Mouse (Mus musculus): ENCODE results near the gene Gm49403. TPM values are rescaled to one million over a fixed set of nuclear protein-coding genes. Genes with fewer than 3 reads are reported as not detected.
A peak's percentile ranks its signal among the peaks of the same experiment; 100 is the strongest.
"Not testable (repeated sequence)": the region's sequence is repeated elsewhere in the genome, so short reads cannot be mapped to it uniquely, and the experiment has no call there.

Gene Gm49403
- polyA plus RNA-seq, 1 experiment from 2014 or later: not detected

DNA sequence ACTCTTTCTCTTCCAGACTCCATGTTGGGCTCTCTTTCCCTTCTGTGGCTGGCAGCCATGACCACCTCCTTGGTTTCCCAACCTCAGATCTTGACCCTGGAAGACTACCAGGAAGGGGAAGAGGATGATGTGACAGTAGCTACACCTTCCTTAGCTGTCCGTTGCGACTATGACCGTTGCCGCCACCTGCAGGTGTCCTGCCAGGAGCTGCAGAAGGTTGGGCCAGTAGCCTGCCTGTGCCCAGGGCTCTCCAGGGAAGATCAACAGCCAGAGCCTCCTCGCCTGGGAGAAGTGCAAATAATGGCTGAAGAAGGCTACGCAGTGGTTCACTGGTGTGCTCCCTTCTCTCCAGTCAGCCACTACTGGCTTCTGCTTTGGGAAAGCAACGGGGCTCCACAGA lies 32.1 kb upstream of the Gm49403 start:
- 43% methylated on average over 7 of the region's 7 CpGs for WGBS

DNA sequence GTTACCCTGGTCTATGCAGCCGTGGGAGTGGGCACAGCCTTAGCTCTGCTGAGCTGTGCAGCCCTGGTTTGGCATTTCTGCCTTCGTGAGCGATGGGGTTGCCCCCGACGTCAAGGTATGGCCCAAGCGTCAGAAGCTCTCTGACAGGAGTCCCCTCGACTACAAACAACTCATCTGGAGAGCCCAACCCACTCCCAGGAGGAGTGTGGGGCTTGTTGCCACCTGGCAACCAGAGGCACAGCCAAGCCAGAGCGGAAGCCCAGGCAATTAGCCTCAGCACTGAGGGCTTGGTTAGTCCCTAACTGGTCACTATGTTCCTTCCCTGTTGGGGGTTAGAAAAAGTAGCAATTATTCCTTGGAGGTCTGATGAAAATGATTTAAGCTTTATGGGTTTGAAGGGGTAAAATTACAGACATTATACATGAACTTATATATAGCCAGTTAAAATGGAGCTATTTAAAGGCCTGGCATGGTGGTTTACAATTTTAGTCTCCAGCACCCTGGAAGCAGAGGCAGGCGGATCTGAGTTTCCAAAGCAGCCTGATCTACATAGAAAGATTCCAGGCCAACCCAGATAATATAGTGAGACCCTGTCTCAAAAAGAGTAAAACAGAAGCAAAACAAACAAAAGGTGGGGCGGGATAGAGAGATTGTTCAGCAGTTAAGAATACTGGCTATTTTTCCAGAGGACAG lies 31.3 kb upstream of the Gm49403 start:
- Histone ChIP-seq H3K9me3 (no peaks in the 10 kb centered on the region), H3K4me3 (no peak overlapping the region), H3K27me3 (ENCODE audit: insufficient read depth, poor library complexity, severe bottlenecking) (no peaks in the 10 kb centered on the region), H3K36me3 (peaks cover 12% of the 10 kb centered on the region), H3K27ac (no peak overlapping the region), H3K4me1 (peaks cover 17% of the 10 kb centered on the region)
- 56% methylated on average over 10 of the region's 10 CpGs for WGBS
- DNase-seq (ENCODE audit: low spot score): no peak

More for the DNA sequence above, 32.1 kb upstream of the Gm49403 start:
- H3K36me3 ChIP-seq: peaks cover 19% of the 10 kb centered on the region
- no peak for DNase-seq (ENCODE audit: low spot score)
- H3K27me3 ChIP-seq (ENCODE audit: insufficient read depth, poor library complexity, severe bottlenecking): no peaks in the 10 kb centered on the region
- H3K27ac ChIP-seq: no peak overlapping the region
- H3K9me3 ChIP-seq: no peaks in the 10 kb centered on the region
- H3K4me3 ChIP-seq: no peak overlapping the region
- peaks cover 17% of the 10 kb centered on the region for H3K4me1 ChIP-seq

DNA sequence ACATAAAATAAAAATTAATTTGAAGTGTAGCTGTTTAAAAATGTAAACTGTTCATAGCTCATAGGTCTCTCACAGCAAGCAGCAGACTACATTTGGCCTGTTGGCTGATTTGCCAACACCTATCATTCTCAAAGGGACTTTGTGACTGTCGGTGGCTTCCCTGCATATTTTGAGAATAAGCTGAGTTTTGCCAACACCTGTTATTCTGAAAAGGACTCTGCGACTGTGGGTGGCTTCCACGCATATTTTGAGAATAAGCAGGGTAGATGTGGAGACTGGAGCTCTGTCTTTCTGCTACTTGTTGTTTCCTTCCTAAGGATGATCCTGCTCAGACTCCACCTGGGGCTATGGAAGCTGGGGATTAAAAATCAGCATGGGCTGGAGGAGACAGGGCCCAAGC lies 30.6 kb upstream of the Gm49403 start:
- WGBS: 82% methylated on average over 3 of the region's 3 CpGs
- Histone ChIP-seq H3K27me3 (ENCODE audit: insufficient read depth, poor library complexity, severe bottlenecking) (no peaks in the 10 kb centered on the region), H3K4me1 (peaks cover 17% of the 10 kb centered on the region), H3K27ac (no peak overlapping the region), H3K36me3 (0 out of 2 replicates have a peak, but pooled peaks cover 5% of the 10 kb centered on the region), H3K9me3 (no peaks in the 10 kb centered on the region), H3K4me3 (no peak overlapping the region)
- DNase-seq (ENCODE audit: low spot score): no peak

DNA sequence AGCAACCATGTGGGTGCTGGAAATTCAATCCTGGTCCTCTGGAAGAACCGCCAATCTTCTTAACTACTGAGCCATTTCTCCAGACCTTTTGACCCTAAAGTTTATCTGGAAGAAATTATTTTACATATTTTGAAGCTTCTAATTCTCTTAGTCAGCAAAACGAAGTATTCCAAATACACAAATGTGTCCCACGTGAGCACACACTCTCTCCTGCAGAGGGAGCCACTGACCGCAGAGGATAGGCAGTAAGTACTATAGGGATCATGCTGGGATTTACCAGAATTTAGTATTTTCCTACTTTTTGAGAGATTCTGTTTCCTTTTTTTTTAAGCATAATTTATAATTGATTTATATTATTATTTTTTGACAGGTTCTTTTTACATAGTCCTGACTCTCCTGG lies 26.0 kb upstream of the Gm49403 start:
- 40% methylated on average over 4 of the region's 4 CpGs for whole genome bisulfite sequencing
- Histone ChIP-seq H3K4me1 (no peaks in the 10 kb centered on the region), H3K9me3 (no peaks in the 10 kb centered on the region), H3K36me3 (no peaks in the 10 kb centered on the region), H3K27me3 (ENCODE audit: insufficient read depth, poor library complexity, severe bottlenecking) (no peaks in the 10 kb centered on the region), H3K4me3 (no peak overlapping the region), H3K27ac (no peak overlapping the region)
- no peak for DNase-seq (ENCODE audit: low spot score)

DNA sequence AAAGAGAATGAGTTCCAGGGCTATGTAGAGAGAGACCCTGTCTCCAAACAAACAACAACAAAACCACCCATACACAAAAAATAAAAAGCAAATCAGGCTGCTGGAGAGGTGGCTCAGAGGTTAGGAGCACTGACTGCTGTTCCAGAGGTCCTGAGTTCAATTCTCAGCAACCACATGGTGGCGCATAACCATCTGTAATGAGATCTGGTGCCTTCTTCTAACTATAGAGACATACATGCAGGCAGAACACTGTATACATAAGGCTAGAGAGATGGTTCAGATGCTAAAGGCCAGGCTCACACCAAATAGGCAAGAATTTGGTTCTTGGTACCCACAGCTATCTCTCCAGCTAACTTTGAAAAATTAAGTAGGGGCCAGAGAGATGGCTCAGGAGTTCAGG lies 24.7 kb upstream of the Gm49403 start:
- Histone ChIP-seq H3K9me3 (no peaks in the 10 kb centered on the region), H3K4me1 (no peaks in the 10 kb centered on the region), H3K27ac (no peak overlapping the region), H3K27me3 (ENCODE audit: insufficient read depth, poor library complexity, severe bottlenecking) (no peaks in the 10 kb centered on the region), H3K4me3 (no peak overlapping the region), H3K36me3 (no peaks in the 10 kb centered on the region)
- WGBS: 13% methylated on average over 1 of the region's 1 CpGs
- DNase-seq (ENCODE audit: low spot score): no peak

DNA sequence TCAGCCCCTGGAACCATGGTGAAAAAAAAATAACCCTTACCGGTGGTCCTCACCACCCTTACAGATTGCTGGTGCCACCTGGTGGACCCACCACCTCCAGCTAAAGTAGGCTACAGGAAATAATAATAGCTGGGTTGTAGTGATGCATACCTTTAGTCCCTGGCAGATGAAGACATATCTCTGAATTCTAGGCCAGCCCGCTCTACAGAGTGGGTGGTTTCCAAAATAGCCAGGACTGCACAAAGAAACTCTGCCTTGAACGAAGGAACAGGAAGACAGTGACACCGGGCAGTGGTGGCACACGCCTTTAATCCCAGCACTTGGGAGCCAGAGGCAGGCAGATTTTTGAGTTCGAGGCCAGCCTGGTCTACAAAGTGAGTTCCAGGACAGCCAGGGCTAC lies 19.5 kb upstream of the Gm49403 start:
- WGBS: 75% methylated on average over 6 of the region's 6 CpGs
- no peaks in the 10 kb centered on the region for H3K27me3 ChIP-seq (ENCODE audit: insufficient read depth, poor library complexity, severe bottlenecking)

DNA sequence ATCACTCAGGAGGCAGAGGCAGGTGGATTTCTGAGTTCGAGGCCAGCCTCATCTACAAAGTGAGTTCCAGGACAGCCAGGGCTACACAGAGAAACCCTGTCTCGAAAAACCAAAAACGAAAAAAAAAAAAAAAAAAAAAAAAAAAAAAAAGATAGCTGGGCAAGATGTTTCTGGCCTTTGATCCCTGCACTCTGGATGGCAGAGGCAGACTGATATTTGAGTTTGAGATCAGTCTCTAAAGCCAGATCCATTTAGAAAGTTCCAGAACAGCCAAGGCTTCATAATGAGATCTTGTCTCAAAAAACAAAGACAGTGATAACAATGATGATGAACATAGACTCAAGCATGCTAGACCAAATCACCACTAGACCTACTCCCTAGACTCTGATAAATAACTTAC lies 13.3 kb upstream of the Gm49403 start:
- H3K27me3 ChIP-seq (ENCODE audit: insufficient read depth, poor library complexity, severe bottlenecking); DNase-seq (ENCODE audit: low spot score); H3K4me1 ChIP-seq; H3K9me3 ChIP-seq: not testable (repeated sequence)
- Histone ChIP-seq H3K36me3 (peaks cover 22% of the 10 kb centered on the region), H3K27ac (peak overlapping the region; percentile 94; the same call in 1 of the 2 replicates), H3K4me3 (peak overlapping the region; percentile 94)
- WGBS: 78% methylated on average over 3 of the region's 3 CpGs

More for the DNA sequence above, 19.5 kb upstream of the Gm49403 start:
- DNase-seq (ENCODE audit: low spot score): no peak
- H3K4me3 ChIP-seq: no peak overlapping the region
- no peaks in the 10 kb centered on the region for H3K4me1 ChIP-seq
- no peaks in the 10 kb centered on the region for H3K36me3 ChIP-seq
- no peak overlapping the region for H3K27ac ChIP-seq
- no peaks in the 10 kb centered on the region for H3K9me3 ChIP-seq

DNA sequence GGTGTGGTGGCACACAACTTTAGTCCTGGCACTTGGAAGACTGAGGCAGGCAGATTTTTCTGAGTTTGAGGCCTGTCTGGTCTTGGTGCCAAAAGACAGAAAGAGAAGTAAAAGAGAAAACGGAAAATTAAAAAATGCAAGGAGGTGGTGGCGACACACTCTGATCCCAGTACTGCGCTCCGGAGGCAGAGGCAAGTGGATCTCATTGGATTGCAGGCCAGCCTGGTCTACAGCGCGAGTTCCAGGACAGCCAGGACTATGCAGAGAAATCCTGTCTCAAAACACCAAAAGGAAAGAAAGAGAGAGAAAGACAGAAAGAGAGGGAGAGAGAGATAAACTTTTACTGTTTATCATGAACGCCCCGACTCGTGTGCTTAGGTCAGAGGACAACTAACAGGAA lies 12.9 kb upstream of the Gm49403 start:
- peak overlapping the region; percentile 94 for H3K27ac ChIP-seq
- peaks cover 27% of the 10 kb centered on the region for H3K36me3 ChIP-seq
- H3K9me3 ChIP-seq: no peaks in the 10 kb centered on the region
- 38% methylated on average over 9 of the region's 9 CpGs for WGBS
- no peak for DNase-seq (ENCODE audit: low spot score)
- peak overlapping the region; percentile 94 for H3K4me3 ChIP-seq
- peaks cover 6% of the 10 kb centered on the region for H3K4me1 ChIP-seq
- no peaks in the 10 kb centered on the region for H3K27me3 ChIP-seq (ENCODE audit: insufficient read depth, poor library complexity, severe bottlenecking)

DNA sequence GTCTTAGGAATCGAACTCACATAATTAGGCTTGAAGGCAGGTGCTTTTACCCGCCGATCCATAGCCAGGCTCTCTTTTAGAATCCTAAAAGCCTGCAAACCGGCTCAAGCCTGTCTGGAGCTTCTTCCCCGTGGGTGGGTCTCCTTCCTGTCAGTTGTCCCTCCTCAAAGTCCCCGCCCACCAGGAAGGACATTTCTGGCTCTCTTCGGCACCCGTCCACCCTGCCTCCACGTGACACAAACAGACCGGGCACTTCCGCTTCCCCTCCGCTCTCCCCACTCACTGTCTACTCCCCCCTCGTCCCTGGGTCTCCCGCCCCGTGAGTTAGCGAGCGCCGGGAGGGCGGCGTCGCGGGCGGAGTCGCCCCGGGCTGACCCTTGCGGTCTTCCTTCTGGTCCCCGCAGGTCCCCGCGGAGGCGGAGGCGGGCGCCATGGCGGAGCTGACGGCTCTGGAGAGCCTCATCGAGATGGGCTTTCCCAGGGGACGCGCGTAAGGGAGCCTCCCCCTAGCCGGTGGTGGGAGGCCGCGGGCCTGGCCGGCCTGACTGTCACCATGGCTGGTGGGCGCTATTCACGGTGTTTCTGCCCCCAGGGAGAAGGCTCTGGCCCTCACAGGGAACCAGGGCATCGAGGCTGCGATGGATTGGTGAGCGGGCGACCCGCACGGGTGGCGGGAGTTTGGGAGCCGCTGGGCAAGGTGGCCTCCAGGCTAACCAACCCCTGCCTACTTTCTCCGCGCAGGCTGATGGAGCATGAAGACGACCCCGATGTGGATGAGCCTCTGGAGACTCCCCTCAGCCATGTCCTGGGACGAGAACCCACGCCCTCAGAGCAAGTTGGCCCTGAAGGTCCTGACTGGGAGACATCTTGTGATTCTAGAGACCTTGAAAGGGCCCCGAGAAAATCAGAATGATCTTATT lies 12.2 kb upstream of the Gm49403 start, which contains the start of gene Ubxn1:
Gene Ubxn1, plus strand, starts transcription at position 230 of the 920 bp plus-strand sequence.
- DNase-seq (ENCODE audit: low spot score): peak; percentile 99
- Histone ChIP-seq H3K4me1 (peaks cover 6% of the 10 kb centered on the region), H3K36me3 (peaks cover 33% of the 10 kb centered on the region), H3K4me3 (peak within 1 kb of the TSS; percentile 94), H3K27me3 (ENCODE audit: insufficient read depth, poor library complexity, severe bottlenecking) (no peaks in the 10 kb centered on the region), H3K9me3 (no peaks in the 10 kb centered on the region), H3K27ac (peak within 1 kb of the TSS; percentile 94)
- 1% methylated on average over 59 of the region's 59 CpGs for WGBS

DNA sequence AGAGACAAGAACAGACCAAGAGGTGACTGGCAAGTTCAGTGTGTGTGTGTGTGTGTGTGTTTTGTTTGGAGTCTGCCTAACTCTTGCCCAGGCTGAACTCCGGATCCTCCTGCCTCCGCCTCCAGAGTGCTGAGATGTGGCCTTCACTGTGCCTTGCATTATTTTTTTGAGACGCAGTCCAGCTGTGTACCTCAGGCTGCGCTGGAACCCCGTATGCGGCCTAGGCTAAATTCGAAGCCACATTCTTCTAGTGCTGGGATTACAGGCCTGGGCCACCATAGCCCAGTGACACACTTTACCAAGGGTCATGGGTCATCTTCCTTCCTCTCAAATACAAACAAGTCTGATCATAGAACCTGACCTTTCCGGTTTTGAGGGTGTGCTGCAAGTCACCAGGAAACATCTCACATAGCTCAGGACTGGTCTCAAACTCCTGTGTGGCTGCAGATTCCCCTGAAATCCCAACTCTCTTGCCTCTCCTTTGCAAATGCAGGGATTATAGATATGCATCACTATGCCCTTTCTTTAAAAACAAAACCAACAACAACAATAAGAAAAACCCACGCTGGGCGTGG lies 11.4 kb upstream of the Gm49403 start:
- peak overlapping the region; percentile 94 for H3K4me3 ChIP-seq
- peaks cover 37% of the 10 kb centered on the region for H3K36me3 ChIP-seq
- H3K4me1 ChIP-seq: peaks cover 6% of the 10 kb centered on the region
- peak overlapping the region; percentile 94 for H3K27ac ChIP-seq
- DNase-seq (ENCODE audit: low spot score): no peak
- WGBS: 79% methylated on average over 10 of the region's 10 CpGs
- H3K27me3 ChIP-seq (ENCODE audit: insufficient read depth, poor library complexity, severe bottlenecking): no peaks in the 10 kb centered on the region
- H3K9me3 ChIP-seq: no peaks in the 10 kb centered on the region

DNA sequence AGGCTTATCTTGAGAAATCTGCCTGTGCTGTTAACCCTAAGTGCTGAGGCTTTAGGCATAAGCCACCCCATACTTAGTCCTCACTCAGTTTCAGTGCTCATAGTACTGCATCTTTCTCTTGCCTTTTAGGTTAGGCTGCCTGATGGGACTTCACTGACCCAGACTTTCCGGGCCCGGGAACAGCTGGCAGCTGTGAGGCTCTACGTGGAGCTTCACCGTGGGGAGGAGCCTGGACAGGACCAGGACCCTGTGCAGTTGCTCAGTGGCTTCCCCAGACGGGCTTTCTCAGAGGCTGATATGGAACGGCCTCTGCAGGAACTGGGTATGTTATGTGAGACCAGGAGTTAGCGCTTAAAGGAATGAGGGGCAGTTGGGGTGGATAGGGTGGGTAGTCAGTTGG lies 8.7 kb upstream of the Gm49403 start:
- WGBS: 90% methylated on average over 7 of the region's 7 CpGs
- no peaks in the 10 kb centered on the region for H3K9me3 ChIP-seq
- DNase-seq (ENCODE audit: low spot score): no peak
- H3K27me3 ChIP-seq (ENCODE audit: insufficient read depth, poor library complexity, severe bottlenecking): no peaks in the 10 kb centered on the region
- H3K36me3 ChIP-seq: peaks cover 46% of the 10 kb centered on the region
- H3K4me3 ChIP-seq: no peak overlapping the region
- H3K27ac ChIP-seq: no peak overlapping the region
- peaks cover 11% of the 10 kb centered on the region for H3K4me1 ChIP-seq

DNA sequence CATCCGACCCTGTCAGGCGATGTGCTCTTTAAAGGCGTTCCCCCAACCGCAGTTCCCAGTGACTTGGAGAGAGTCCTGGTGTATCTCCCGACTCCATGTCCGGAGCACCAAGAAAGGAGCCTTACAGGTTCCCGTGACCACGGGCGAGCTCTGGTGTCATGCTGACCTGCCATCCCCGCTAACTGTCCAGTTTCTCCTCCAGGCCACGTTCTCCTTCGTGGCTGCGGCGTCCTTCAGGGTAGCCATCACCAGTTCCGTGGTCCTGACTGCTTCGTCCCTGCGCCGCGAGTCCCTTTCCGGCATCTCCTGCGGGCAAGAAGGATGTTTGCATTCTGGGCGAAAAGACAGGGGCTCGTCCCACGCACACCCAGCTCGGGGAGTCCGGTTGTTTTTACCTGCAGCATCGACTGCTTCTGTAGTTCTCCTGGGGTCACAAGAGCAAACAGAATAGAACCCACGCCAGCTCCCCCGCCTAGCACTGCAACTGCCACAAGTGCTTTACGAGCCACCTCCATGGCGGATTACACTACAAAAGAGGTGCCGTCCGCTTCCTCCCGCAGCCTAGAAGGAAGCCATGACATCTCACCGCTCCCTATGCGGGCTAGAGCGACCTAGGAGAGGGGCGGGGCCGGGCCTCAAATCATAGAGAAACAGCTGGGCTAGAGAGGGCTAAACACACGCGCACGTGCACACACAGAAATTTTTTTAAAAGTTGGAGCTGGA lies 3.3 kb upstream of the Gm49403 start, which contains the start of gene Uqcc3:
Gene Uqcc3, minus strand, starts transcription at position 613 of the 723 bp plus-strand sequence.
- Histone ChIP-seq H3K9me3 (no peaks in the 10 kb centered on the region), H3K36me3 (peaks cover 23% of the 10 kb centered on the region), H3K27ac (peak within 1 kb of the TSS; percentile 94), H3K4me3 (peak within 1 kb of the TSS; percentile 67), H3K27me3 (ENCODE audit: insufficient read depth, poor library complexity, severe bottlenecking) (no peaks in the 10 kb centered on the region), H3K4me1 (peaks cover 5% of the 10 kb centered on the region; the same call in 1 of the 2 replicates)
- peak; percentile 93 for DNase-seq (ENCODE audit: low spot score)
- WGBS: 2% methylated on average over 42 of the region's 42 CpGs
